Mouse (Mus musculus): Measurements from ENCODE around the gene Ccdc107. TPM values are rescaled to one million over a fixed set of nuclear protein-coding genes. Genes with fewer than 3 reads are reported as not detected.

The Ccdc107 gene
- polyA plus RNA-seq, 2 experiments, result 78.8 to 118 TPM

DNA sequence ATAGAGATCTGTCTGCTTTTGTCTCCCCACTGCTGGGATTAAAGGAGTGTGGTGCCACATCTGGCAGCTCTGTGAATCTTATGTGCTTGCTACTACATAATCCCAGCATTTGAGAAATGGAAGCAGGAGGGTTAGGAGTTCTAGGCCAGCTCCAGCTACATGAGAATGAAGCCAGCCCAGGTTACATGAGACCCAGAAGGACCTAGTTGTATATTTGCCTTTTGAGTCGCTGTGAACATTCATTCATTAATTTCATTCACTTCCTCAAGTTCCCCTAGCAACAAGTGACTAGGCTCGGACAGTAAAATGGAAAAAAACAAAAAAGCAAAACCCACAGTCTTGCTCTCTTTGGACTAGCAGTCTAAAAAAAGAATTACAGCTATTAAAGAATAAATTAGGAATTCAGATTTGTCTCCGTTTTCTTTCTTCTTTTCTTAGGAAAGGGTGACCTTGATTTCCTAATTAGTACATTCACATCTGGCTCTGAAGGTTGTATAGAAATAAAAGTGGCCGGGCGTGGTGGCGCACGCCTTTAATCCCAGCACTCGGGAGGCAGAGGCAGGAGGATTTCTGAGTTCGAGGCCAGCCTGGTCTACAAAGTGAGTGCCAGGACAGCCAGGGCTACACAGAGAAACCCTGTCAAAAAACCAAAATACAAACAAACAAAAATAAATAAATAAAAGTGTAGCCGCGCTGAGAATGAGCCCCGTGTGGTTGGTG lies 439 bp upstream of the Ccdc107 start:
- Histone ChIP-seq H3K27ac (replicated peaks; ENCODE audit: low read depth, low read length) (peak overlapping the region; percentile 87), H3K27me3 (ENCODE audit: control insufficient read depth, insufficient read depth, low read length) (no peaks in the 10 kb centered on the region), H3K9ac (ENCODE audit: low read depth, low read length, severe bottlenecking) (no peak overlapping the region), H3K4me2 (replicated peaks; ENCODE audit: low read depth, low read length, severe bottlenecking) (peak overlapping the region; percentile 73), H3K36me3 (ENCODE audit: control insufficient read depth, insufficient read depth, low read length) (peaks cover 21% of the 10 kb centered on the region), H3K4me3 (replicated peaks; ENCODE audit: low read length) (peak overlapping the region; percentile 52), H3K9me3 (ENCODE audit: control insufficient read depth, low read length) (no peaks in the 10 kb centered on the region), H3K4me1 (ENCODE audit: control insufficient read depth, insufficient read depth, low read length) (peaks cover 10% of the 10 kb centered on the region)
- no peak; the same call in 1 of the 2 replicates for ATAC-seq (ENCODE audit: low FRiP score, low read depth)
- WGBS, result 45% methylated on average over 12 of the region's 12 CpGs
- no peak for DNase-seq (ENCODE audit: low spot score)
- no peak for TF ChIP-seq POLR2A (IDR thresholded peaks at IDR 0.05; ENCODE audit: borderline replicate concordance, extremely low read depth, insufficient read depth, insufficient read length)

DNA sequence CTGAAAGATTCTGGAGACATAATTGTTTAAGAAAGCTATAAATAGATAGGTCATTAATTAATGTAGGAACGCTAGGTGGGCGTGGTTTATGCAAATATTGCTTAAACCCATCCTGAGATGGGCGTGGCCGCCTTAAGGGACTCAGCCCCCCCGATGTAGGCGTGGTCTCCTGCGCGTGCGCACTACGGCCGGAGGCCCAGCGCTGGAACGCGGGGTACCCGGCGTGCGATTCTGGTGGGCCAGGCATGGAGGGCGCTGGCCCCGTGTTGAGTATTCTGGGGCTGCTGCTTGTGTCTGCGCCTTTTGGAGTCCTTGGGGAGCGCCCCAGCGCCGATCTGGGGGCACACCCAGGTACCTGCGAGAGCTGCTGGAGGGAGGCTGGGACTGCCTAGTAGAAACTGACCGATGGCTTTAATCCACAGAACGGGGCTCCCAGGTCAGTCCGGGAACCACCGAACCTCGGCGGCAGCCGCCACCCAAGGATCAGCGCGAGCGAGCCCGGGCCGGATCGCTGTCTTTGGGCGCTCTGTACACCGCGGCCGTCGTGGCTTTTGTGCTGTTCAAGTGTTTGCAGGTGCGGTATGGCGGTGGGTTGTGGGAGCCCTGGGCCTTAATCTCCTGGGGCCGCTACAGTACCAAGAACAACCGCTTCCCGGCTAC lies 616 bp downstream of the Ccdc107 start:
- DNase-seq (ENCODE audit: low spot score), result peak; percentile 96
- TF ChIP-seq POLR2A (IDR thresholded peaks at IDR 0.05; ENCODE audit: borderline replicate concordance, extremely low read depth, insufficient read depth, insufficient read length), result peak; percentile 87; the same call in 1 of the 2 replicates
- Histone ChIP-seq H3K4me2 (replicated peaks; ENCODE audit: low read depth, low read length, severe bottlenecking) (peak overlapping the region; percentile 73), H3K36me3 (ENCODE audit: control insufficient read depth, insufficient read depth, low read length) (peaks cover 26% of the 10 kb centered on the region), H3K4me1 (ENCODE audit: control insufficient read depth, insufficient read depth, low read length) (peaks cover 19% of the 10 kb centered on the region), H3K4me3 (replicated peaks; ENCODE audit: low read length) (peak overlapping the region; percentile 52), H3K27ac (replicated peaks; ENCODE audit: low read depth, low read length) (peak overlapping the region; percentile 87), H3K9me3 (ENCODE audit: control insufficient read depth, low read length) (no peaks in the 10 kb centered on the region), H3K9ac (ENCODE audit: low read depth, low read length, severe bottlenecking) (peak overlapping the region; percentile 63), H3K27me3 (ENCODE audit: control insufficient read depth, insufficient read depth, low read length) (no peaks in the 10 kb centered on the region)
- WGBS, result under 1% methylated on average over 47 of the region's 47 CpGs
- ATAC-seq (ENCODE audit: low FRiP score, low read depth), result peak; percentile 91

DNA sequence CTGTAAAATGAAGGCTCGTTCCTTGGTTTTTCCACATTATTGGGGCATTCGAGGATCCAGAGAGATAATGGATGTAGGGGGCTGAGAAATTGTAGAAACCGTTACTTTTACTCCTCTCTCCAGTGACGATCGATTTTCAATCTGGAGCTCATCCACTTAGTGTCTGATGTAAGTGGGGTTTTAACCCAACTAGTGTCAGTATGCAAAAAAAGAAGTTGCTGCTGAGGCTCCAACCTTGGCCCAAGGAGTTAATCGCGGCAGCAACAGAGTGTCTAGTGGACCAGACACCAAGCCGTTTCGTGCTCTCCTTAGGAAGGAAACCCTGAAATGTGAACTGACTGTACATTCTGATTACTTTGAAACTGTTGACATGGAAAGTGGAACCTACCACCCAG lies 1.1 kb downstream of the Ccdc107 start:
- Histone ChIP-seq H3K4me3 (replicated peaks; ENCODE audit: low read length) (peak overlapping the region; percentile 52), H3K9ac (ENCODE audit: low read depth, low read length, severe bottlenecking) (peak overlapping the region; percentile 63), H3K36me3 (ENCODE audit: control insufficient read depth, insufficient read depth, low read length) (peaks cover 26% of the 10 kb centered on the region), H3K4me1 (ENCODE audit: control insufficient read depth, insufficient read depth, low read length) (peaks cover 24% of the 10 kb centered on the region), H3K4me2 (replicated peaks; ENCODE audit: low read depth, low read length, severe bottlenecking) (peak overlapping the region; percentile 73), H3K27ac (replicated peaks; ENCODE audit: low read depth, low read length) (peak overlapping the region; percentile 87), H3K9me3 (ENCODE audit: control insufficient read depth, low read length) (no peaks in the 10 kb centered on the region), H3K27me3 (ENCODE audit: control insufficient read depth, insufficient read depth, low read length) (no peaks in the 10 kb centered on the region)
- ATAC-seq (ENCODE audit: low FRiP score, low read depth), result no peak
- WGBS, result 2% methylated on average over 9 of the region's 9 CpGs
- no peak for DNase-seq (ENCODE audit: low spot score)
- no peak for TF ChIP-seq POLR2A (IDR thresholded peaks at IDR 0.05; ENCODE audit: borderline replicate concordance, extremely low read depth, insufficient read depth, insufficient read length)

- H3K27ac ChIP-seq (replicated peaks; ENCODE audit: low read depth, low read length), result no peak overlapping the region
Measured at GRCm38 (mm10) chr4:43496587-43496986, 3.9 kb downstream of the Ccdc107 start.

DNA sequence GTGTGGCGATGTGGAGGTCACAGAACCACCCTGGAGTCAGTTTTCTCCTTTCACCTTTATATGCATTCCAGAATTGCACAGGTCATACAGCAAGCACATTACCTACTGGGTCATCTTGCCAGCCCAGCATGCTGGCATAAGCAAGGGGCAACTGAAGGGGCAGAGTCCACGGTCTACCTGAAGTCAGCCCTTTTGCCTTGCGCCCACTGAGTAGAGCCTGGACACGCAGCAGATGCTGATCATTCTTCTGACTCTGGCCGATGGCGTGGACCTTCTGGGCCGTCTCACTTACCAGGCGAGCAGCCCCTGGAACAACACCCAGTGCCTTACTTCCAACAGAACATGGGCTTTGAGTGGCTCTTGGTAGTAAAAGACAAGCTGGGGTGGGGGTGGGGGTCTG lies 4.7 kb downstream of the Ccdc107 start:
- ATAC-seq (ENCODE audit: low FRiP score, low read depth) (no peak), DNase-seq (ENCODE audit: low spot score) (no peak)
- no peak for TF ChIP-seq POLR2A (IDR thresholded peaks at IDR 0.05; ENCODE audit: borderline replicate concordance, extremely low read depth, insufficient read depth, insufficient read length)
- Histone ChIP-seq H3K36me3 (ENCODE audit: control insufficient read depth, insufficient read depth, low read length) (peaks cover 26% of the 10 kb centered on the region), H3K9ac (ENCODE audit: low read depth, low read length, severe bottlenecking) (no peak overlapping the region), H3K27ac (replicated peaks; ENCODE audit: low read depth, low read length) (no peak overlapping the region), H3K9me3 (ENCODE audit: control insufficient read depth, low read length) (no peaks in the 10 kb centered on the region), H3K4me1 (ENCODE audit: control insufficient read depth, insufficient read depth, low read length) (peaks cover 35% of the 10 kb centered on the region), H3K4me2 (replicated peaks; ENCODE audit: low read depth, low read length, severe bottlenecking) (no peak overlapping the region; the same call in 1 of the 2 replicates), H3K27me3 (ENCODE audit: control insufficient read depth, insufficient read depth, low read length) (no peaks in the 10 kb centered on the region), H3K4me3 (replicated peaks; ENCODE audit: low read length) (no peak overlapping the region)
- WGBS, result 88% methylated on average over 8 of the region's 8 CpGs

More at GRCm38 (mm10) chr4:43496587-43496986, 3.9 kb downstream of the Ccdc107 start:
- no peak overlapping the region for H3K4me3 ChIP-seq (replicated peaks; ENCODE audit: low read length)
- peaks cover 33% of the 10 kb centered on the region for H3K4me1 ChIP-seq (ENCODE audit: control insufficient read depth, insufficient read depth, low read length)
- H3K4me2 ChIP-seq (replicated peaks; ENCODE audit: low read depth, low read length, severe bottlenecking), result no peak overlapping the region
- WGBS, result 70% methylated on average over 6 of the region's 6 CpGs
- no peaks in the 10 kb centered on the region for H3K9me3 ChIP-seq (ENCODE audit: control insufficient read depth, low read length)
- DNase-seq (ENCODE audit: low spot score) (no peak), ATAC-seq (ENCODE audit: low FRiP score, low read depth) (no peak)
- H3K27me3 ChIP-seq (ENCODE audit: control insufficient read depth, insufficient read depth, low read length), result no peaks in the 10 kb centered on the region
- TF ChIP-seq POLR2A (IDR thresholded peaks at IDR 0.05; ENCODE audit: borderline replicate concordance, extremely low read depth, insufficient read depth, insufficient read length), result no peak
- H3K9ac ChIP-seq (ENCODE audit: low read depth, low read length, severe bottlenecking), result no peak overlapping the region
- peaks cover 26% of the 10 kb centered on the region for H3K36me3 ChIP-seq (ENCODE audit: control insufficient read depth, insufficient read depth, low read length)
